Mouse (Mus musculus): ENCODE measurements at regions not wholly inside any gene's neighbourhood (a gene's known extent, or its start where the extent isn't known, plus 50 kb on each side); places are given as distances from the start of the nearest gene placed in this dataset.

- intact Hi-C loops (cut with DNase I), result no loop called here
These were observed 164.5 kb downstream of the Gadd45g start for GRCm38 (mm10) chr13:52011001-52011400.

GRCm38 (mm10) chr13:52013182-52013581 lies 166.7 kb downstream of the Gadd45g start:
- DNase-seq, result no peak
- intact Hi-C loops (cut with DNase I), result no loop called here

More at GRCm38 (mm10) chr13:52011001-52011400, 164.5 kb downstream of the Gadd45g start:
- DNase-seq, result no peak

- intact Hi-C loops (cut with DNase I), result no loop called here
- DNase-seq, result no peak
These were observed 167.3 kb downstream of the Gadd45g start for GRCm38 (mm10) chr13:52013757-52014156.

- DNase-seq, result no peak
- intact Hi-C loops (cut with DNase I), result no loop called here
These were observed 168.1 kb downstream of the Gadd45g start for GRCm38 (mm10) chr13:52014566-52014965.

GRCm38 (mm10) chr13:52015066-52015465 lies 168.6 kb downstream of the Gadd45g start:
- intact Hi-C loops (cut with DNase I), result no loop called here
- no peak for DNase-seq

GRCm38 (mm10) chr13:52015496-52015895 lies 169.0 kb downstream of the Gadd45g start:
- no peak for DNase-seq
- intact Hi-C loops (cut with DNase I), result no loop called here

- no peak for DNase-seq
- intact Hi-C loops (cut with DNase I), result no loop called here
These were observed 171.2 kb downstream of the Gadd45g start for GRCm38 (mm10) chr13:52017598-52018190.

- DNase-seq, result no peak
- intact Hi-C loops (cut with DNase I), result loop anchor here (5.0 kb wide), 2 partner anchors 42 to 172 kb away; partner anchors contain the start of gene Gadd45g
These were observed 173.2 kb downstream of the Gadd45g start for GRCm38 (mm10) chr13:52019647-52020046.

GRCm38 (mm10) chr13:52021150-52021549 lies 174.7 kb downstream of the Gadd45g start:
- intact Hi-C loops (cut with DNase I), result loop anchor here (5.0 kb wide), 2 partner anchors 44 to 174 kb away; partner anchors contain the start of gene Gadd45g
- no peak for DNase-seq

GRCm38 (mm10) chr13:52021828-52022227 lies 175.3 kb downstream of the Gadd45g start:
- intact Hi-C loops (cut with DNase I), result loop anchor here (5.0 kb wide), 2 partner anchors 45 to 175 kb away; partner anchors contain the start of gene Gadd45g
- no peak for DNase-seq

GRCm38 (mm10) chr13:52022529-52022928 lies 176.1 kb downstream of the Gadd45g start:
- no peak for DNase-seq
- intact Hi-C loops (cut with DNase I), result loop anchor here (5.0 kb wide), 2 partner anchors 45 to 175 kb away; partner anchors contain the start of gene Gadd45g

- intact Hi-C loops (cut with DNase I), result loop anchor here (5.0 kb wide), 2 partner anchors 47 to 177 kb away; partner anchors contain the start of gene Gadd45g
- peak; percentile 71 to 72 for DNase-seq
These were observed 177.9 kb downstream of the Gadd45g start for GRCm38 (mm10) chr13:52024349-52024748.

GRCm38 (mm10) chr13:52024832-52025481 lies 178.5 kb downstream of the Gadd45g start:
- DNase-seq, result peak; percentile 31 to 45
- intact Hi-C loops (cut with DNase I), result loop anchor here (5.0 kb wide), 2 partner anchors 48 to 178 kb away; partner anchors contain the start of gene Gadd45g

GRCm38 (mm10) chr13:52025482-52025848 lies 179.0 kb downstream of the Gadd45g start:
- intact Hi-C loops (cut with DNase I), result no loop called here
- DNase-seq, result no peak

GRCm38 (mm10) chr13:52026291-52026690 lies 179.8 kb downstream of the Gadd45g start:
- intact Hi-C loops (cut with DNase I), result no loop called here
- DNase-seq, result no peak

GRCm38 (mm10) chr13:52029868-52030422 lies 183.5 kb downstream of the Gadd45g start:
- intact Hi-C loops (cut with DNase I), result no loop called here
- no peak for DNase-seq

- intact Hi-C loops (cut with DNase I), result no loop called here
- DNase-seq, result no peak
These were observed 185.0 kb downstream of the Gadd45g start for GRCm38 (mm10) chr13:52031465-52031864.

- intact Hi-C loops (cut with DNase I), result no loop called here
- no peak for DNase-seq
These were observed 189.3 kb downstream of the Gadd45g start for GRCm38 (mm10) chr13:52035731-52036130.

GRCm38 (mm10) chr13:52036351-52036750 lies 189.9 kb downstream of the Gadd45g start:
- no peak for DNase-seq
- intact Hi-C loops (cut with DNase I), result no loop called here

- DNase-seq, result no peak
- intact Hi-C loops (cut with DNase I), result no loop called here
These were observed 190.7 kb downstream of the Gadd45g start for GRCm38 (mm10) chr13:52037218-52037617.
